Mouse (Mus musculus) kidney, postnatal 0 days (tissue): ENCODE measurements at regions not wholly inside any gene's neighbourhood (a gene's known extent, or its start where the extent isn't known, plus 50 kb on each side); places are given as distances from the start of the nearest gene placed in this dataset.

Source experiments
- ATAC-seq: fragments of 200-750 bp; cut with Nextera tagmentation; replicated peaks from 2 replicates; pipeline ENCODE4 v1.8.0; 2017; ENCODE audit warnings: low read depth, moderate number of reproducible peaks, moderate TSS enrichment, moderate library complexity; ENCODE audit not compliant: low FRiP score
- DNase-seq: peaks from one replicate; pipeline ENCODE4 v3.0.0-alpha.2; 2016; ENCODE audit warnings: low spot score
- H3K27ac ChIP-seq: fragments of 300-500 bp; sonication (generic); 2 replicates; pipeline ENCODE4 v1.5.1; 2014; ENCODE audit warnings: mild to moderate bottlenecking
- H3K27me3 ChIP-seq: fragments of 300-500 bp; sonication (generic); 2 replicates; pipeline ENCODE4 v1.6.1; 2014; ENCODE audit warnings: low read length, mixed read lengths; ENCODE audit not compliant: insufficient read depth
- H3K36me3 ChIP-seq: fragments of 300-500 bp; sonication (generic); 2 replicates; pipeline ENCODE4 v1.6.1; 2014; ENCODE audit warnings: low read length, mixed read lengths; ENCODE audit not compliant: insufficient read depth
- H3K4me1 ChIP-seq: fragments of 300-500 bp; sonication (generic); replicated peaks from 2 replicates; pipeline ENCODE4 v1.6.1; 2014; ENCODE audit warnings: antibody characterized with exemption, low read length, mixed read lengths; ENCODE audit not compliant: insufficient read depth
- H3K4me2 ChIP-seq: fragments of 300-500 bp; sonication (generic); 2 replicates; pipeline ENCODE4 v1.6.1; 2014; ENCODE audit warnings: mild to moderate bottlenecking, low read length, moderate library complexity, mixed read lengths
- H3K4me3 ChIP-seq: fragments of 300-500 bp; sonication (generic); replicated peaks from 2 replicates; pipeline ENCODE4 v1.5.1; 2014; ENCODE audit warnings: low read depth, low read length
- H3K9ac ChIP-seq: fragments of 300-500 bp; sonication (generic); 2 replicates; pipeline ENCODE4 v1.6.1; 2014; ENCODE audit warnings: low read depth, low read length
- H3K9me3 ChIP-seq: fragments of 300-500 bp; sonication (generic); replicated peaks from 2 replicates; pipeline ENCODE4 v1.6.1; 2016; ENCODE audit warnings: low read length, inconsistent platforms, mixed read lengths
- CTCF ChIP-seq: IDR thresholded peaks from 2 replicates; pipeline ENCODE4 v1.5.1; 2016; ENCODE audit warnings: antibody characterized with exemption, low read depth, mild to moderate bottlenecking, moderate library complexity
- WGBS: fragments of 180-500 bp; shearing (Covaris S2); extraction: QIAGEN DNeasy Blood & Tissue Kit; methylation state at CpG from one replicate; pipeline ENCODE4 v1.1.7; 2014; 5-methylcytosine and 5-hydroxymethylcytosine counted together

DNA sequence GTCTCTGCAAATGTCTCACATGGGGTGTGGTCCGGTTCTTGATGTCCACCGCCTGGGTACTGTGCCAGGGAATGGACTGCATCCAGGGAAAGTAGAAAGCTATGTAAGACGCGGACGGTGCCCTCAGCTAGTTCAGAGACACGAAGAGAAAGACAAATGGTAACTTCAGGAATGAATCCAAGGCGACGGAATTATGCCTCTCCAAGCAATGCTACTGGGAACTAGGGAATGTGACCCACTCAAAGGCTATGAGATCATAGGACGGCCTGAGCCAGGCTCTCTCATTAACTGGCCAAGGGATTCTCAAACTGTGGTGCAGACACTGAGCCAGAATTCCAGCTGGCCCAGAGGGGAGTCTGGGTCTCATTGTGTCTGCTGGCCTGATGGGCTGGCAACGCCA is 186.5 kb downstream of the Tle3 start:
- ATAC-seq (no peak), DNase-seq (no peak)
- H3K4me2 ChIP-seq, result no peak overlapping the region
- H3K27ac ChIP-seq, result no peak overlapping the region
- H3K4me1 ChIP-seq, result no peaks in the 10 kb centered on the region
- H3K4me3 ChIP-seq, result no peak overlapping the region
- no peaks in the 10 kb centered on the region for H3K9me3 ChIP-seq
- H3K9ac ChIP-seq, result no peak overlapping the region
- H3K27me3 ChIP-seq, result no peaks in the 10 kb centered on the region
- no peak for TF ChIP-seq CTCF
- H3K36me3 ChIP-seq, result no peaks in the 10 kb centered on the region
- 78% methylated on average over 10 of the region's 10 CpGs for WGBS

DNA sequence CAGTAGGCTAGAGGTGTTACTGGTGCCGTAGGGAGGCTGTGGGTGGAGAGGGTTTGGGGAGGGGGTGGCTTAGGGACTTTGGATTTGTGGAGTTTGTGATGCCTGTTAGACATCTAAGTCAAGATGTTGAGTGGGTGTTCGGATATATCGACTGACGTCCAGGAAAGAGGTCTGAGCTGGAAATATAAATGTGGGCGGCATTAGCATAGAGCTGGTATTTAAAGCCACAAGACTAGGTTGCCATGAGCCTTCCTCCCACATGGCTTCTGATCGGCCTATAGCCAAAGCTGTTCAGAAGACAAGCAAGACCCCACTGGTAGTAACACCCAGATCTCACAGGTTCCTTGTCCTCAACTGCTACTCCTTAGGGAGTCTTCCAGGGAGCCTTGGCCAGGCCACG is 184.9 kb downstream of the Tle3 start:
- no peaks in the 10 kb centered on the region for H3K9me3 ChIP-seq
- no peaks in the 10 kb centered on the region for H3K27me3 ChIP-seq
- no peak overlapping the region for H3K27ac ChIP-seq
- no peak for DNase-seq
- WGBS, result 87% methylated on average over 7 of the region's 7 CpGs
- TF ChIP-seq CTCF, result no peak
- no peaks in the 10 kb centered on the region for H3K4me1 ChIP-seq
- no peak overlapping the region for H3K9ac ChIP-seq
- no peak overlapping the region for H3K4me2 ChIP-seq
- ATAC-seq, result no peak
- H3K36me3 ChIP-seq, result no peaks in the 10 kb centered on the region
- no peak overlapping the region for H3K4me3 ChIP-seq

DNA sequence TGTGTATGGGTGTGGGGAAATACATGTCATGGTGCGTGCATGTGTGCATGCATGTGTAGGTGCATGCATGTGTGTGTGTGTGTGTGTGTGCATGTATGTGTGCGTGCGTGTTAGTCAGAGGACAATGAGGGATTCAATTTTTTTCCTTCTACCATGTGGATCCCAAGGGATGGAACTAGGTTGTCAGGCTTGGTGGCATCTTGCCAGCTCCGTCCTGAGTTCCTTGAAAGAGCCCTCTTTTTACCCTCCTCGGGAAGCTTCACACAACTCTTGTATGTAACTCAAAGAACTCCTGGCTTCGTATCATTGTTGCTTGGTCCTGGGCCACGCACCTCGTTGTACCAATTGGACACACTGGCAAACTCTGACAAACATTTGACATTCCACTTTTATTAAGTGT is 183.0 kb downstream of the Tle3 start:
- no peak for TF ChIP-seq CTCF
- WGBS, result 88% methylated on average over 8 of the region's 8 CpGs
- Histone ChIP-seq H3K27me3 (no peaks in the 10 kb centered on the region), H3K9ac (no peak overlapping the region), H3K27ac (no peak overlapping the region), H3K4me3 (no peak overlapping the region), H3K4me1 (no peaks in the 10 kb centered on the region), H3K36me3 (no peaks in the 10 kb centered on the region), H3K4me2 (no peak overlapping the region), H3K9me3 (no peaks in the 10 kb centered on the region)
- DNase-seq (no peak), ATAC-seq (no peak)

DNA sequence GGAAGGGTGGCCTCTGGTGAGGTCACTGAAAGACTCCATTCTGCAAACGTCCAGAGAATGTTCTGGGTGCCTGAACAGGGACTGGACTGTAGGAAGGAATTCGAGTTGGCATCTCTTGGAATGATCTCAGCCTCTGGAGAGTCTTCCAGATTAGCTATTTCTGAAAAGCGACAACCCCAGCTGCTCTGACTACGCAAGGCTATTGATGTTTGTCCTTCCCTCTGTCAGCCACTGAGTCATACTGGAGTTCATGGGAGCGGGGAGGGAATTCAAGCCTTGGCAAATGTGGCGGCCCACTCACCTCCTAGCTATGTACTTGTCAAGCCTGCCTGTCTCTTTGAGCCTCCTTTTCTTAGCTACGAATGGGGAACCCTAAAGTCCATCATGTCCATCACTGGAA is 182.4 kb downstream of the Tle3 start:
- Histone ChIP-seq H3K36me3 (no peaks in the 10 kb centered on the region), H3K27ac (no peak overlapping the region), H3K9me3 (no peaks in the 10 kb centered on the region), H3K4me2 (no peak overlapping the region), H3K27me3 (no peaks in the 10 kb centered on the region), H3K4me1 (no peaks in the 10 kb centered on the region), H3K9ac (no peak overlapping the region), H3K4me3 (no peak overlapping the region)
- TF ChIP-seq CTCF, result no peak
- no peak for DNase-seq
- ATAC-seq, result no peak
- 75% methylated on average over 7 of the region's 7 CpGs for WGBS

DNA sequence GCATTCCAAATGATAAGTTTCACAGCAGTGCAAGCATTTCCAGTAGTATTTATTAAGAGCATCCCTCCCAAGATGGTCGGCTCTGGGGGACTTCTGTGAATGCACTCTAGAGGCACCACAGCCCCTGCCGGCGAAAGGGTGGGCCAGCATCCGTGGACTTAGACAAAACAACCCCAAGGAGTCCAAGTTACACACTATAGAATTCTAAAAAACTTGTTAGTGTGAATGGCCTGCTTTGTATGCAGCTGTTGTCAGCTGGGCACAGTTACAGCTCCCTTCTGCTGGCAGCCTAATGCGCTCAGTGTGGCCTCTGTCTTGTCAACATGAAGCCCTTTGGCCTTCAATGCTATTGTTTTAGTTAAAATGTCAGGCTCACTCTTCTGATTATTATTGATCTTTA is 181.5 kb downstream of the Tle3 start:
- Histone ChIP-seq H3K9ac (no peak overlapping the region), H3K4me1 (no peaks in the 10 kb centered on the region), H3K27me3 (no peaks in the 10 kb centered on the region), H3K4me3 (no peak overlapping the region), H3K36me3 (no peaks in the 10 kb centered on the region), H3K9me3 (no peaks in the 10 kb centered on the region), H3K27ac (no peak overlapping the region), H3K4me2 (no peak overlapping the region)
- 82% methylated on average over 5 of the region's 5 CpGs for WGBS
- DNase-seq (no peak), ATAC-seq (no peak)
- TF ChIP-seq CTCF, result no peak

DNA sequence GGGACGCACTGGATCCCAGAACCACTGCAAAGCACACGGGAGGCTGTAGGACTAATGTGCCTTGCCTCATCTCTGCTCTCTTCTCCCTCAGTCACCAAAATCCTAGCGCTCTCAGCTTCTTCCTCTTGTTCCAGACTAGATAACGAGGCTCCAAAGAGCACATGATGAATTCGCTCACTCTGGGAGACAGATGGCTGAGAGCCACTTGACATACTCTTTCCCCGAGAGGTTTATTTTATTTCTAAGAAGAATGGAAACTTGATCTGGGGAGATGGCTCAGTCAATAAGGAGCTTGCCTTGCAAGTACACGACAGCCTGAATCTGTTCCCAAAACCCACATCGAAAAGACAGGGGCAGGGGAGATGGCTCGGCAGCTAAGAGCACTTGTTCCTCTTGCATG is 179.2 kb downstream of the Tle3 start:
- no peak overlapping the region for H3K4me2 ChIP-seq
- no peaks in the 10 kb centered on the region for H3K36me3 ChIP-seq
- no peak overlapping the region for H3K4me3 ChIP-seq
- H3K4me1 ChIP-seq, result no peaks in the 10 kb centered on the region
- DNase-seq (no peak), ATAC-seq (no peak)
- no peaks in the 10 kb centered on the region for H3K9me3 ChIP-seq
- no peaks in the 10 kb centered on the region for H3K27me3 ChIP-seq
- no peak for TF ChIP-seq CTCF
- WGBS, result 50% methylated on average over 9 of the region's 9 CpGs
- no peak overlapping the region for H3K27ac ChIP-seq
- H3K9ac ChIP-seq, result no peak overlapping the region

DNA sequence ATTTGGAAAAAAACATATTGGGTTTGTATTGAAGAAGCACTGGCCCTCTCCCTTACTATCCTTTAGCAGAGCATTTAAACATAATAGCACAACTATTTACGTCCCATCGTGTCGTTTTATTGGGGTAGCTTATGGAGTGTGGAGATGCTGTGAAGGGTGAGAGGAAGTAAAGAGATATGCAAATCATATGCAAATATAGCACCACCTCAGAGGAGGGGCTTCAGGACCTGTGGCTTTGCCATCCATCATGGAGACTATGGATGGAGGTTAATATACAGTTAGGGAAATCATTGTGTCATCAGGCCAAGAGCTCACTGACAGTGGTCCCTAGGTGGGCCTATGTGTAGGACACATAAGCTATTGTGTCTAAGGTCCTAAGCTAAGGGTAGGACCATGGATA is 178.2 kb downstream of the Tle3 start:
- no peak overlapping the region for H3K27ac ChIP-seq
- H3K36me3 ChIP-seq, result no peaks in the 10 kb centered on the region
- no peak overlapping the region for H3K9ac ChIP-seq
- no peak overlapping the region for H3K4me2 ChIP-seq
- TF ChIP-seq CTCF, result no peak
- no peaks in the 10 kb centered on the region for H3K4me1 ChIP-seq
- no peaks in the 10 kb centered on the region for H3K27me3 ChIP-seq
- 82% methylated on average over 3 of the region's 3 CpGs for WGBS
- no peak overlapping the region for H3K4me3 ChIP-seq
- ATAC-seq (no peak), DNase-seq (no peak)
- no peaks in the 10 kb centered on the region for H3K9me3 ChIP-seq
